Mouse (Mus musculus) neural tube, embryonic 15.5 days (tissue): ENCODE results near the gene Ccr3. TPM values are rescaled to one million over a fixed set of nuclear protein-coding genes. Genes with fewer than 3 reads are reported as not detected.
"Not testable (repeated sequence)": the region's sequence is repeated elsewhere in the genome, so short reads cannot be mapped to it uniquely, and the experiment has no call there.

ENCODE experiments used
- ATAC-seq: fragments of 200-750 bp; cut with Nextera tagmentation; 2 replicates; pipeline ENCODE4 v1.8.0; 2017; ENCODE audit warnings: mild to moderate bottlenecking, moderate TSS enrichment, moderate library complexity; ENCODE audit not compliant: low FRiP score
- H3K27ac ChIP-seq: fragments of 300-500 bp; sonication (generic); replicated peaks from 2 replicates; pipeline ENCODE4 v1.5.1; 2015; ENCODE audit warnings: mild to moderate bottlenecking, inconsistent platforms
- H3K27me3 ChIP-seq: fragments of 300-500 bp; sonication (generic); replicated peaks from 2 replicates; pipeline ENCODE4 v1.6.1; 2015; ENCODE audit warnings: inconsistent platforms
- H3K36me3 ChIP-seq: fragments of 300-500 bp; sonication (generic); 2 replicates; pipeline ENCODE4 v1.6.1; 2015; ENCODE audit warnings: inconsistent platforms
- H3K4me1 ChIP-seq: fragments of 300-500 bp; sonication (generic); 2 replicates; pipeline ENCODE4 v1.6.1; 2015; ENCODE audit warnings: inconsistent platforms
- H3K4me2 ChIP-seq: fragments of 300-500 bp; sonication (generic); 2 replicates; pipeline ENCODE4 v1.6.1; 2015; ENCODE audit warnings: inconsistent platforms, mild to moderate bottlenecking, moderate library complexity
- H3K4me3 ChIP-seq: fragments of 300-500 bp; sonication (generic); replicated peaks from 2 replicates; pipeline ENCODE4 v1.5.1; 2015; ENCODE audit warnings: mild to moderate bottlenecking, inconsistent platforms
- H3K9ac ChIP-seq: fragments of 300-500 bp; sonication (generic); replicated peaks from 2 replicates; pipeline ENCODE4 v1.6.1; 2015; ENCODE audit warnings: mild to moderate bottlenecking, inconsistent platforms
- H3K9me3 ChIP-seq: fragments of 300-500 bp; sonication (generic); replicated peaks from 2 replicates; pipeline ENCODE4 v1.6.1; 2016; ENCODE audit warnings: inconsistent platforms
- WGBS: fragments of 180-500 bp; shearing (Covaris S2); methylation state at CpG from one replicate; pipeline ENCODE4 v1.1.7; 2015; ENCODE audit warnings: mixed read lengths; 5-methylcytosine and 5-hydroxymethylcytosine counted together
- polyA plus RNA-seq: library from polyadenylated mRNA; unstranded; fragments of >200 nt; fragmentation: Nextera tagmentation; extraction: Ambion mirVana; gene quantifications from 2 replicates; pipeline ENCODE4 v1.2.1, GENCODE M21; 2015

Gene Ccr3
- 0.05 TPM in 1 of 2 replicates, not detected in the other for polyA plus RNA-seq

GRCm38 (mm10) chr9:124021672-124022071 lies at the start of gene Ccr3:
Ccr3 (plus strand) TSS chr9:124021972.
- WGBS, result 94% methylated on average over 1 of the region's 1 CpGs
- Histone ChIP-seq H3K27ac (no peak within 1 kb of the TSS), H3K36me3 (no peaks in the 10 kb centered on the region), H3K4me3 (no peak within 1 kb of the TSS), H3K4me2 (no peak within 1 kb of the TSS), H3K9me3 (no peaks in the 10 kb centered on the region), H3K27me3 (no peaks in the 10 kb centered on the region), H3K4me1 (no peaks in the 10 kb centered on the region), H3K9ac (no peak within 1 kb of the TSS)
- no peak for ATAC-seq

- no peaks in the 10 kb centered on the region for H3K4me1 ChIP-seq
- H3K9ac ChIP-seq, result no peak overlapping the region
- no peak overlapping the region for H3K4me3 ChIP-seq
- H3K4me2 ChIP-seq, result no peak overlapping the region
- no peak overlapping the region for H3K27ac ChIP-seq
- WGBS, result 70% methylated on average over 2 of the region's 2 CpGs
- H3K36me3 ChIP-seq, result no peaks in the 10 kb centered on the region
- ATAC-seq, result no peak
- no peaks in the 10 kb centered on the region for H3K9me3 ChIP-seq
- no peaks in the 10 kb centered on the region for H3K27me3 ChIP-seq
Observed at GRCm38 (mm10) chr9:123975630-123976029, 46.1 kb upstream of the Ccr3 start.

GRCm38 (mm10) chr9:123976876-123977663 lies 44.7 kb upstream of the Ccr3 start:
- no peak overlapping the region for H3K9ac ChIP-seq
- H3K9me3 ChIP-seq, result no peaks in the 10 kb centered on the region
- no peak for ATAC-seq
- H3K4me1 ChIP-seq, result no peaks in the 10 kb centered on the region
- 85% methylated on average over 9 of the region's 9 CpGs for WGBS
- H3K27ac ChIP-seq, result no peak overlapping the region
- no peak overlapping the region for H3K4me2 ChIP-seq
- H3K27me3 ChIP-seq, result no peaks in the 10 kb centered on the region
- no peak overlapping the region for H3K4me3 ChIP-seq
- no peaks in the 10 kb centered on the region for H3K36me3 ChIP-seq

- no peak for ATAC-seq
- Histone ChIP-seq H3K27ac (no peak within 1 kb of the TSS), H3K36me3 (no peaks in the 10 kb centered on the region), H3K9ac (no peak within 1 kb of the TSS), H3K9me3 (no peaks in the 10 kb centered on the region), H3K4me3 (no peak within 1 kb of the TSS), H3K4me1 (no peaks in the 10 kb centered on the region), H3K27me3 (no peaks in the 10 kb centered on the region), H3K4me2 (no peak within 1 kb of the TSS)
- WGBS, result 70% methylated on average over 1 of the region's 1 CpGs
Observed at GRCm38 (mm10) chr9:123978308-123978707, 43.5 kb upstream of the Ccr3 start, which contains the start of gene Ccr1l1. Ccr1l1 (minus strand) TSS chr9:123978408.

GRCm38 (mm10) chr9:123980858-123981475 lies 40.8 kb upstream of the Ccr3 start:
- H3K36me3 ChIP-seq, H3K4me3 ChIP-seq, H3K4me1 ChIP-seq, H3K9me3 ChIP-seq, ATAC-seq, H3K27me3 ChIP-seq, H3K27ac ChIP-seq, H3K4me2 ChIP-seq, H3K9ac ChIP-seq: not testable (repeated sequence)
- no CpG with 5 or more reads among the region's 3 CpGs for WGBS

GRCm38 (mm10) chr9:123981909-123982308 lies 39.9 kb upstream of the Ccr3 start:
- Histone ChIP-seq H3K27me3 (no peaks in the 10 kb centered on the region), H3K27ac (no peak overlapping the region), H3K9ac (no peak overlapping the region), H3K4me3 (no peak overlapping the region), H3K36me3 (no peaks in the 10 kb centered on the region), H3K9me3 (no peaks in the 10 kb centered on the region), H3K4me2 (no peak overlapping the region), H3K4me1 (no peaks in the 10 kb centered on the region)
- ATAC-seq, result no peak
- 77% methylated on average over 4 of the region's 4 CpGs for WGBS

GRCm38 (mm10) chr9:123982720-123983119 lies 39.1 kb upstream of the Ccr3 start:
- no peak overlapping the region for H3K9ac ChIP-seq
- H3K27ac ChIP-seq, result no peak overlapping the region
- no peaks in the 10 kb centered on the region for H3K36me3 ChIP-seq
- no peaks in the 10 kb centered on the region for H3K27me3 ChIP-seq
- H3K4me1 ChIP-seq, result no peaks in the 10 kb centered on the region
- ATAC-seq, result no peak
- H3K4me2 ChIP-seq, result no peak overlapping the region
- 95% methylated on average over 1 of the region's 1 CpGs for WGBS
- H3K4me3 ChIP-seq, result no peak overlapping the region
- no peaks in the 10 kb centered on the region for H3K9me3 ChIP-seq

GRCm38 (mm10) chr9:123984943-123985342 lies 36.8 kb upstream of the Ccr3 start:
- Histone ChIP-seq H3K4me3 (no peak overlapping the region), H3K27ac (no peak overlapping the region), H3K27me3 (no peaks in the 10 kb centered on the region), H3K9ac (no peak overlapping the region), H3K36me3 (no peaks in the 10 kb centered on the region), H3K4me1 (no peaks in the 10 kb centered on the region), H3K9me3 (no peaks in the 10 kb centered on the region), H3K4me2 (no peak overlapping the region)
- no peak for ATAC-seq

GRCm38 (mm10) chr9:123986217-123986616 lies 35.6 kb upstream of the Ccr3 start:
- Histone ChIP-seq H3K9me3 (no peaks in the 10 kb centered on the region), H3K4me2 (no peak overlapping the region), H3K9ac (no peak overlapping the region), H3K27me3 (no peaks in the 10 kb centered on the region), H3K4me3 (no peak overlapping the region), H3K36me3 (no peaks in the 10 kb centered on the region), H3K4me1 (no peaks in the 10 kb centered on the region), H3K27ac (no peak overlapping the region)
- ATAC-seq, result no peak
- WGBS, result 90% methylated on average over 2 of the region's 2 CpGs

GRCm38 (mm10) chr9:123989671-123990070 lies 32.1 kb upstream of the Ccr3 start:
- 76% methylated on average over 3 of the region's 3 CpGs for WGBS
- H3K4me2 ChIP-seq, result no peak overlapping the region
- ATAC-seq, result no peak
- no peaks in the 10 kb centered on the region for H3K9me3 ChIP-seq
- no peak overlapping the region for H3K9ac ChIP-seq
- no peaks in the 10 kb centered on the region for H3K27me3 ChIP-seq
- no peaks in the 10 kb centered on the region for H3K4me1 ChIP-seq
- H3K4me3 ChIP-seq, result no peak overlapping the region
- no peaks in the 10 kb centered on the region for H3K36me3 ChIP-seq
- H3K27ac ChIP-seq, result no peak overlapping the region

GRCm38 (mm10) chr9:123991312-123991906 lies 30.4 kb upstream of the Ccr3 start:
- ATAC-seq, result no peak
- Histone ChIP-seq H3K27ac (no peak overlapping the region), H3K27me3 (no peaks in the 10 kb centered on the region), H3K4me3 (no peak overlapping the region), H3K4me2 (no peak overlapping the region), H3K9ac (no peak overlapping the region), H3K9me3 (no peaks in the 10 kb centered on the region), H3K36me3 (no peaks in the 10 kb centered on the region), H3K4me1 (no peaks in the 10 kb centered on the region)
- WGBS, result 53% methylated on average over 1 of the region's 1 CpGs

- Histone ChIP-seq H3K9ac (no peak overlapping the region), H3K4me2 (no peak overlapping the region), H3K36me3 (no peaks in the 10 kb centered on the region), H3K4me1 (no peaks in the 10 kb centered on the region), H3K4me3 (no peak overlapping the region), H3K27ac (no peak overlapping the region), H3K9me3 (no peaks in the 10 kb centered on the region), H3K27me3 (no peaks in the 10 kb centered on the region)
- WGBS, result 79% methylated on average over 3 of the region's 3 CpGs
- ATAC-seq, result no peak
Observed at GRCm38 (mm10) chr9:123997719-123998118, 24.1 kb upstream of the Ccr3 start.
